In genomic region chr3:51407870-51408560, GRCm38 (mm10) we compare ENCODE assay signal across 9 mouse cellular contexts. TPM values are rescaled to one million over a fixed set of nuclear protein-coding genes. Genes with fewer than 3 reads are reported as not detected.
DNase-seq lines count a peak whose midpoint lies in the region; ATAC-seq and TF ChIP-seq lines count a peak whose summit lies in the region.
"Had no signal": no experiment of that assay in that cellular context is flagged by ENCODE, and none has a peak within 500 bp of the region (broad histone marks: within the 10 kb centered on the region; RNA-seq: fewer than 3 reads in every experiment).

No protein-coding gene starts in this region.

- H3K36me3 ChIP-seq in kidney, embryonic 14.5 days (ENCODE audit: control insufficient read depth, insufficient read depth, low read length), result peaks cover 30% of the 10 kb centered on the region
- H3K36me3 ChIP-seq in G1E (replicated peaks), result peaks cover 44% of the 10 kb centered on the region
- peaks cover 31% of the 10 kb centered on the region for H3K36me3 ChIP-seq in embryonic facial prominence, embryonic 12.5 days
- H3K36me3 ChIP-seq in hindbrain, embryonic 14.5 days (replicated peaks; ENCODE audit: control insufficient read depth, insufficient read depth), result peaks cover 27% of the 10 kb centered on the region

- no peak for ATAC-seq in kidney, embryonic 14.5 days (ENCODE audit: low FRiP score, low TSS enrichment)
- no peak; the same call in 1 of the 2 replicates for ATAC-seq in G1E (ENCODE audit: extremely low read depth, insufficient number of reproducible peaks, low FRiP score, poor library complexity, severe bottlenecking)
- ATAC-seq in embryonic facial prominence, embryonic 12.5 days (ENCODE audit: insufficient number of reproducible peaks, insufficient read depth, low FRiP score, low TSS enrichment), result no peak
- ATAC-seq in hindbrain, embryonic 14.5 days (ENCODE audit: low FRiP score), result peak; percentile 10; the same call in 1 of the 2 replicates
- 0 out of 2 replicates have a peak, but pooled peaks have one; percentile 5 for ATAC-seq in megakaryocyte progenitor cell, adult 5-6 weeks (replicated peaks; ENCODE audit: poor library complexity)

- no peaks in the 10 kb centered on the region for H3K9me3 ChIP-seq in kidney, embryonic 14.5 days (ENCODE audit: control insufficient read depth, low read length)
- H3K9me3 ChIP-seq in G1E (replicated peaks), result no peaks in the 10 kb centered on the region
- H3K9me3 ChIP-seq in embryonic facial prominence, embryonic 12.5 days, result no peaks in the 10 kb centered on the region
- H3K9me3 ChIP-seq in hindbrain, embryonic 14.5 days (ENCODE audit: control insufficient read depth, low read length), result no peaks in the 10 kb centered on the region

- peak overlapping the region; percentile 89 for H3K9ac ChIP-seq in kidney, embryonic 14.5 days (ENCODE audit: low read depth, low read length)
- peak overlapping the region; percentile 73 for H3K9ac ChIP-seq in embryonic facial prominence, embryonic 12.5 days
- H3K9ac ChIP-seq in hindbrain, embryonic 14.5 days, result peak overlapping the region; percentile 93

- H3K27ac ChIP-seq in kidney, embryonic 14.5 days (ENCODE audit: low read depth, low read length), result peak overlapping the region; percentile 97
- H3K27ac ChIP-seq in embryonic facial prominence, embryonic 12.5 days, result peak overlapping the region; percentile 93
- H3K27ac ChIP-seq in hindbrain, embryonic 14.5 days, result peak overlapping the region; percentile 97

- TF ChIP-seq CTCF in G1E (IDR thresholded peaks at IDR 0.05; ENCODE audit: low read depth, low read length), result no peak

- no peaks in the 10 kb centered on the region for H3K27me3 ChIP-seq in kidney, embryonic 14.5 days (ENCODE audit: control insufficient read depth, insufficient read depth, low read length)
- H3K27me3 ChIP-seq in G1E (ENCODE audit: insufficient read depth, low read length), result no peaks in the 10 kb centered on the region
- H3K27me3 ChIP-seq in embryonic facial prominence, embryonic 12.5 days, result no peaks in the 10 kb centered on the region
- H3K27me3 ChIP-seq in hindbrain, embryonic 14.5 days (ENCODE audit: control insufficient read depth, insufficient read depth, low read length), result no peaks in the 10 kb centered on the region

- peak overlapping the region; percentile 48 for H3K4me2 ChIP-seq in kidney, embryonic 14.5 days (replicated peaks; ENCODE audit: low read depth, low read length)
- peak overlapping the region; percentile 54 for H3K4me2 ChIP-seq in embryonic facial prominence, embryonic 12.5 days (replicated peaks)
- peak overlapping the region; percentile 65 for H3K4me2 ChIP-seq in hindbrain, embryonic 14.5 days (replicated peaks)

- peaks cover 6% of the 10 kb centered on the region for H3K4me1 ChIP-seq in kidney, embryonic 14.5 days (ENCODE audit: control insufficient read depth, insufficient read depth, low read length)
- H3K4me1 ChIP-seq in G1E (ENCODE audit: insufficient read depth, low read depth, low read length), result peaks cover 21% of the 10 kb centered on the region
- no peaks in the 10 kb centered on the region for H3K4me1 ChIP-seq in embryonic facial prominence, embryonic 12.5 days
- H3K4me1 ChIP-seq in hindbrain, embryonic 14.5 days (replicated peaks; ENCODE audit: control insufficient read depth, insufficient read depth, low read length), result peaks cover 9% of the 10 kb centered on the region; the same call in 1 of the 2 replicates

- 13% methylated on average over 20 of the region's 20 CpGs for WGBS in kidney, embryonic 14.5 days
- WGBS in embryonic facial prominence, embryonic 12.5 days, result 20% methylated on average over 20 of the region's 20 CpGs
- 23% methylated on average over 20 of the region's 20 CpGs for WGBS in hindbrain, embryonic 14.5 days

- DNase-seq in kidney, adult 18-20 months, result no peak
- no peak for DNase-seq in G1E (ENCODE audit: low spot score)
- DNase-seq in hindbrain, embryonic 14.5 days (ENCODE audit: low spot score), result no peak
- DNase-seq in gastrocnemius, postnatal 25 days, result no peak
- no peak for DNase-seq in cerebellum, adult 9-11 months

- peak overlapping the region; percentile 84 for H3K4me3 ChIP-seq in kidney, embryonic 14.5 days (ENCODE audit: low read length)
- peak overlapping the region; percentile 95 for H3K4me3 ChIP-seq in G1E (ENCODE audit: low read depth, low read length)
- peak overlapping the region; percentile 70 for H3K4me3 ChIP-seq in embryonic facial prominence, embryonic 12.5 days
- H3K4me3 ChIP-seq in hindbrain, embryonic 14.5 days (replicated peaks; ENCODE audit: low read length), result peak overlapping the region; percentile 91

RNA-seq across cellular contexts. Expression of gene Ndufc1, which starts 0.8 kb away (rescaled TPM):
- 711 and 870 TPM in 2 replicates for polyA plus RNA-seq in kidney, embryonic 14.5 days (2014; fragmentation: Nextera tagmentation; extraction: Ambion mirVana)
- total RNA-seq in G1E (2014; fragmentation: Nextera tagmentation) (199 and 247 TPM in 2 replicates), G1E (2017) (106 and 114 TPM in 2 replicates)
- polyA plus RNA-seq in G1E (2012), result 16.7 and 38.6 TPM in 2 replicates
- 685 and 686 TPM in 2 replicates for polyA plus RNA-seq in embryonic facial prominence, embryonic 12.5 days (2016; fragmentation: Nextera tagmentation; extraction: Ambion mirVana)
- 769 and 914 TPM in 2 replicates for polyA plus RNA-seq in hindbrain, embryonic 14.5 days (2014; fragmentation: Nextera tagmentation; extraction: Ambion mirVana)
- 175 and 219 TPM in 2 replicates for total RNA-seq in megakaryocyte progenitor cell, adult 5-6 weeks (2015)
- 84.9 and 94.9 TPM in 2 replicates for total RNA-seq in megakaryocyte progenitor cell, adult 5-6 weeks (2017)
- 1,000 to 10,000 TPM; 1,156 to 1,193 TPM for total RNA-seq in gastrocnemius, postnatal 25 days (2021)

RNA-seq across cellular contexts. Expression of gene Naa15, which starts 6.9 kb away (rescaled TPM):
- polyA plus RNA-seq in kidney, embryonic 14.5 days (2014; fragmentation: Nextera tagmentation; extraction: Ambion mirVana), result 40.0 and 57.1 TPM in 2 replicates
- total RNA-seq in G1E (2014; fragmentation: Nextera tagmentation), result 131 and 138 TPM in 2 replicates
- 52.5 and 63.5 TPM in 2 replicates for total RNA-seq in G1E (2017)
- polyA plus RNA-seq in G1E (2012), result 15.9 and 28.6 TPM in 2 replicates
- 58.0 and 65.4 TPM in 2 replicates for polyA plus RNA-seq in embryonic facial prominence, embryonic 12.5 days (2016; fragmentation: Nextera tagmentation; extraction: Ambion mirVana)
- polyA plus RNA-seq in hindbrain, embryonic 14.5 days (2014; fragmentation: Nextera tagmentation; extraction: Ambion mirVana), result 35.7 and 38.8 TPM in 2 replicates
- 126 and 131 TPM in 2 replicates for total RNA-seq in megakaryocyte progenitor cell, adult 5-6 weeks (2015)
- total RNA-seq in megakaryocyte progenitor cell, adult 5-6 weeks (2017), result 69.8 and 118 TPM in 2 replicates
- total RNA-seq in gastrocnemius, postnatal 25 days (2021), result 10 to 100 TPM; 39.6 to 48.4 TPM

RNA-seq across cellular contexts. Expression of gene Mgarp, which starts 11.5 kb away (rescaled TPM):
- polyA plus RNA-seq in kidney, embryonic 14.5 days (2014; fragmentation: Nextera tagmentation; extraction: Ambion mirVana), result 1.3 and 1.6 TPM in 2 replicates
- 5.6 and 6.6 TPM in 2 replicates for total RNA-seq in G1E (2014; fragmentation: Nextera tagmentation)
- total RNA-seq in G1E (2017), result 20.3 and 24.7 TPM in 2 replicates
- polyA plus RNA-seq in G1E (2012), result 14.4 and 16.8 TPM in 2 replicates
- 8.6 and 12.6 TPM in 2 replicates for polyA plus RNA-seq in embryonic facial prominence, embryonic 12.5 days (2016; fragmentation: Nextera tagmentation; extraction: Ambion mirVana)
- polyA plus RNA-seq in hindbrain, embryonic 14.5 days (2014; fragmentation: Nextera tagmentation; extraction: Ambion mirVana), result 0.16 and 1.3 TPM in 2 replicates
- not detected in 2 replicates for total RNA-seq in megakaryocyte progenitor cell, adult 5-6 weeks (2015)
- total RNA-seq in megakaryocyte progenitor cell, adult 5-6 weeks (2017), result not detected in 2 replicates
- total RNA-seq in gastrocnemius, postnatal 25 days (2021), result not detected
- total RNA-seq: left cerebral cortex, postnatal 14 days had no signal

Comparison
In these comparisons a context has a peak if more than half of its experiments do, and no peak if none do; other contexts are left out.
1. ATAC-seq: peak in hindbrain, embryonic 14.5 days (single experiment) and megakaryocyte progenitor cell, adult 5-6 weeks (single experiment); none in kidney, embryonic 14.5 days (single experiment), G1E (single experiment) and embryonic facial prominence, embryonic 12.5 days (single experiment).
2. RNA of gene Ndufc1, which starts 0.8 kb away (polyA plus RNA-seq): 769 to 914 TPM in hindbrain, embryonic 14.5 days, 711 to 870 TPM in kidney, embryonic 14.5 days and 685 to 686 TPM in embryonic facial prominence, embryonic 12.5 days; 16.7 to 38.6 TPM in G1E; every median in the first group is over 10 times any median in the second.
3. Peak in every context shown above with its lines, with median percentiles within 50 percentile points of each other: H3K27ac ChIP-seq, H3K4me2 ChIP-seq, H3K4me3 ChIP-seq and H3K9ac ChIP-seq.